Mouse (Mus musculus): ENCODE results near the gene Ltbp1. TPM values are rescaled to one million over a fixed set of nuclear protein-coding genes. Genes with fewer than 3 reads are reported as not detected.

Ltbp1 gene
- polyA plus RNA-seq, 1 experiment, result not detected

DNA sequence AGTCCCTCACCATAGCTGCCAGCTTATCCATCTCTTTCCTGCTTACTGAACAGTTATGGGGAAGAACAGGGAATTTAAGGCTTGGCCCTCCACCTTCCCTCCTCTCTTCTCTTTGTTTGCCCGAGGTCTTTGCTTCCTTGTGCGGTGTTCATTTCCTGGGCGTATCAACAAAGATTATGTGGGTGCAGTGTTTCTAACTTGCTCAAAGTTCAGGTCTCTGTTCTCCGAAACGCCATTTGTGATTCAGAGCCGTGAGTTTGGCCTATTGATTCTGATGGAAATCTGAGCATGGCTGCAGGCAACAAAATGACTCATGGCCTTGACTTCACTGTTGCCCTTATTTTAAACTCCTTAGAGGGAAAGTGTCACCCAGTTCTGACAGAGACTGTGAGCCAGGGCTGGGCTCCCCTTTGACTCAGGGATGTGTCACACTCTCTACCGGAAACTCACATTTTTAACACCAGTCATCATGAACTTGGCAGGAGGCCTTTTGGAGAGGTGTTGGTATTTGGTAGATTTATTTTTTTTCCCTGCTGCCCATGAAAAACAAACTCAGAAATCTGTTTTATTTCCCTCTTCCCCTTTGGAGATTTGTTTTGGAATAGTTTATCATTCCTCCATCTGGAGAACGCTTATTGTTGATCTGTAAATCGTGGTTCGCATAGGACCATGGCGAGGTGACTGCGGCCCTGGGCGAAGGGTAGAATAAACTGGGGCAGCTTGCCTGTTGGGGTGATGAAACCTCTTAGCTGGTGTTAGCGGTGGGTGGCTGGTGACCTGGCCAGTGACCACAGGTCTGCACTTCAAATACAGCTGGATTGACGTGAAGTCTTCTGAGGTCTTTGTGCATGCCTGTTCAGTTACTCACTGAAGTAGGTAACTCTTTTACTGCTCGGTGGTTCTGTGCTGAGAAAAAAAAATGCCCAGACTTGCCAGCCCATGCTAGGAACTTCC lies 105.2 kb downstream of the Ltbp1 start:
- no peak for TF ChIP-seq GATA1 (IDR thresholded peaks at IDR 0.05; ENCODE audit: low read length)

DNA sequence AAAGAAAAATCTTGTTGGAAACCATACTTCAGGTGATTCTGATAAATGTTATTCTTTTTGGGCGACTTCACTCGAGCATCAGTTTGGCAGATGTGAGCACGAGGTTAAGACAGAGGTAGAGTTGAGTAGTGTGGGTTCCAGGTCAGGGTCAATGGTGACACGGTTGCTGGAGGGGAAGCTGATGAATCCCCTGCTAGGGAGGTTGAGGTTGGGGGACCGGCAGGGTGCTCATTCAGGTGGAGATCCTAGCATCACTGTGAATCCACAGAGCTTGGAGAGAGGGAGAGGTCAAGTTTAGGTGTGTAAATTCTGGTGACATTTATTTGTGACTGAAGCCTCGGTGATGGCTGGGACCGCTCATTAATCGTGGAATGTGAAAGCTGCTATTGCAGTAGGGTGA lies 110.2 kb downstream of the Ltbp1 start:
- no peak for TF ChIP-seq GATA1 (IDR thresholded peaks at IDR 0.05; ENCODE audit: low read length)

DNA sequence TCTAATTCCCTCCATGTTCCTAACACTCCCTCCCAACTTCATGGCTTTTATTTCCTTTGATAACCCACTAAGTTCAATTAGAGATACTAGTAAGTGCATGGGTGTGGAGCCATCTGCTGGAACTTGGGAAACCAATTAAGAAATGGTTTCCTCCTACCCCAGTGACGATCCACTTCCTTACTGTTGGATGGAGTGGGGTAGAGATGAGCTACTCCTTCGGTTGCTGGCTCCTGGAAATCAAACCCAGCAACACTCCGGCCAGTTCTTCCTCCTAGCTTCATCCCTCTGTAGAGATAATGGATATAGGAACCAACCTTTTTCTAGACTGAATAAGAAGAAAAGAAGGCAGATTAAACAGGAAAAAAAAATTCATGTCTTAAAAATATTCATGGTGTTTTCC lies 113.5 kb downstream of the Ltbp1 start:
- TF ChIP-seq GATA1 (IDR thresholded peaks at IDR 0.05; ENCODE audit: low read length), result no peak

DNA sequence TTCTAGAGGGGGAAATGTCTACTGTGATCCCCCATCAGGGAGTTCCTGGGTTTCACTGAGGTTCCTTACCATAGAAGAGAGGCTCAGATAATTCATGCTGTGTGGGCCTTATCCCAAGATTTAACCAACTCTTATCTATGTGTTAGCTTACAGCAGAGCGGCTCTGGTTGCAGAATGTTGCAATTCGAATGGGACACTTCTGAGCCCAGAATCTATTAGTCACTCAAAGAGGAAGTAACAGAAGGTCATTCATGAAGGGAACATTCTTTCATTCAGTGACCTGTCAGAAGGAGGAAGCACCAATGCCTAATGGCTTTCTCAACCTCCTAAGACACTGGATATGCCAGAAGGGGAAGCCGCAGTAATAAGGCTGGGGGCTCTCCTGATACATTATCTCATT lies 114.1 kb downstream of the Ltbp1 start:
- TF ChIP-seq GATA1 (IDR thresholded peaks at IDR 0.05; ENCODE audit: low read length), result no peak

DNA sequence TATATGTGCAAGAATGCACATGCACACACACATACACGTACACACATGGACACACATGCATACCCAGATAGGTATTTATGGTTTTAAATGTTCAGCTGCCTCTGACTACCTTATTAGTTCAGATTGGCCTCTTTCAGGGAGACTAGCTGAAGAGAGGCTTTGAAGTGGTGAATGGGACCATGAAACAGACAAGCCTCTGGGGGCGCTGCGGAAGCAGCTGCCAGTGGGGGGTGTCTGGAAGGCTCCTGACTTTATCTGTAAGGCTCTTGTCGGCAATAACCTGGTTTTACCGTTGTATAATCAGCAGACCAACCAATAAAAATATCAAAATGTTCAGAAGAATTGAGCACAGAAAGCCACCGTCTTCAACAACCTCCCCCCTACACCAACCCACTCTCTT lies 114.7 kb downstream of the Ltbp1 start:
- TF ChIP-seq GATA1 (IDR thresholded peaks at IDR 0.05; ENCODE audit: low read length), result no peak

DNA sequence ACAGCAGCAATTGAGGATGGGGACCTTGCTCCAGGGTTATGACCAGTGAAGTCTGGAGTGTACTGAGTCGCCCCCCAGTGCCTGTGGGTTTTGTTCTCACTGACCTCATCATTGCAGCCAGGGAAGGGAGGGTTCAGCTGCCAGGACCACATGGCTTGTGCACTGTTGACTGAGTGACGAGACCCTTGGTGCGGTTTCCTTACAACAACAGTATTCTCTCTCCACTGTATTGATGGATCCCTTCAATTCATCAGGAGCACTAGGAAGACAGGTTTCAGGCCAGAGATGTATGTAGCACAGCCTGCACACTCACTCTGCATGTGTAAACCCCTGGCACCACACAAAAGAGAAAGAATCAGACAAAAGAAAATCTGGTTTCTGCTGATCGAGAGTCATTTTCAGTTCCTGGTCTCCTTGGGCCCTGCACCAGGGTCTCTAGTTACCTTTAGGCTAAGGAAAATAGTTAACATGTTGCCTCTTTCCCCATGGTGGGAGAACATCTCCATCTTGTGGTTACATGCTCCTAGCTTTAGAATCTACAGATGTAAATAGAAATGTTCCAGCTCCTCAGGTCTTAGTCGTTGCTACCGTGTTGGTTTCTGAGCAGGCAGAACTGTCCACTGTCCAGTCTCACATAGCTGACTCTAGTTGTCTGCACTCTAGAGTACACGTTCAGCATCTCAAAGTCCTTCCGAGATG lies 117.4 kb downstream of the Ltbp1 start:
- no peak for TF ChIP-seq GATA1 (IDR thresholded peaks at IDR 0.05; ENCODE audit: low read length)

DNA sequence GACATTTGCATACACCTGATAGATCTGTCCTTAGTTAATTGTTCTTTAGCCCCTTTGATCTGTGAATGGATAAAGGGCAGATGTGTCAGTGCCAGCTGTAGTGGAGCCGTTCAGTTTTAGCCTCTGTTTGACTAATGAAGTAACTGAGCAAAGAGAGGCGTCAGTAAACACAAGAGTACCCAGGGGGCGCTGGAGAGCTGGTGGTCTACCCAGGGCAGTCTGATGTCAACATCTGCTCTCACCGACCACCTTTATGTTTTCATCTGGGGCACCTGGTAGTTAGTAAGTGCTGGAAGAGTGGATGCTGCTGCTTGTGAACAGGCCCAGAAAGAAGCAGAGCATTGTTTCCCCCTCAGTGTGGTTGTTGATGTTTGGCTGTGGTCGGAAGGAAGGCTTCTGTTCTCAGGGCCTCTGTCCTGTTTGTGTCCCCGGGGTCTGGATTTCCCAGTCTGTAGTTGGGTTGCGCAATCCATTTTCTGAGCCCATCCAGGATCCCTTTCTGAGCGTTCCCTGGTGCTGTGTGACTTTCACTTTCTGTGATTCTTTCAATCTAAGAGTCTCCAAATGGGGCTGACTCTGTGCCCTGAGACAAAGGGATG lies 123.1 kb downstream of the Ltbp1 start:
- no peak for TF ChIP-seq GATA1 (IDR thresholded peaks at IDR 0.05; ENCODE audit: low read length)

DNA sequence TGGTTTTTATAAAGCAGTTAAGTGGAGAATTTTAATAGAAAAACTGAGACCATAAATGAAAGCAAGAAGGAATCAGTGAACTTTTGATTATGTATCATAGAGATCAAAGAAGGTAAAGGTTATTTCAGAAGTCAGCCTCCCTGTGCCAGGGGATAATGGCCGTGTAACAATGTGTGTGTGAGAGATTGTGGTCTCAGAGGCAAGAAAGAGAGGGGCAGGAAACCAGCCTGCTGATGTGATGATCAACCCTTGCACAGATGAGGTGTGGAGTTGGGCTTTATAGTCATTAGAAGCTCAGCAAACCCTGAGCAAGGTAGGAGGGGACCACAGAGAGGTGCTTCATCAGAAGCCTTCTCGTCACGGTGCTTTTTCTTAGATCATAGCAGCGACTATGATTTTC lies 128.6 kb downstream of the Ltbp1 start:
- no peak for TF ChIP-seq GATA1 (IDR thresholded peaks at IDR 0.05; ENCODE audit: low read length)

DNA sequence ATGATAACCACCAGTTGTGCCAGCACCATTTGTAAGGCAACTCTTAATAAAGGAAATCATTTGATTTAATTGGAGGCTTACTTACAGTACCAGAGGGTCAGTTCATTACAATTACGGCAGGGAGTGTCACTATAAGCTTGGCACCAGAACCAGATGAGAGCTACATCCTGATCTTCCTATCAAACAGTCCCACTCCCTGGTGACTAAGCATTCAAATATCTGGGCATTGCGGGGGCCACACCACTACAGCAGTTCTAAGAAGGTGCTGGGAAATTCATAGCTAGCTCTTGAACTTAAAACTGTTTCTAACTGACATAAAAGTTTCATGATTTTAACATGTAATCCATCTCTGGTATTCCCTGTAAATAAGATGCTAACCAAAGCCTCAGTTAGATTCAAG lies 134.4 kb downstream of the Ltbp1 start:
- no peak for TF ChIP-seq GATA1 (IDR thresholded peaks at IDR 0.05; ENCODE audit: low read length)

DNA sequence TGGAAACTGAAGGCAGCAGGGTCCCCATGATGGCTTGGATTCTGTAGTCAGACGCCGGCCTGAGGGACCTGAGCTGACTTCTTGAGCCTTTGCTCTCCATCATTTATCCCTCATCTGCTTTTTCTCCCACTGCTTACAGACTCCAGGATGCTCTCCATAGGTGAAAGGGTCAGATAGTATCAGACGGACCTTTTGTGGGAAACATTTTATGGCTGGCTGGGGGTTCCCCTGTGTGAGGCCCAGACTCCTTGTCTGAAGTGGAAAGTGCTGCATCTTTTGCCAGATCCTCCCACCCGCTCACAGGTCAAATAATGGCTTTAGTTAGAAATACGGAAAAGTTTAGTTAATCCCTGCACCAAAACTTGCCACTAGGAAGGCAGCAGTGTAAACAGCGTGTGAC lies 138.6 kb downstream of the Ltbp1 start:
- TF ChIP-seq GATA1 (IDR thresholded peaks at IDR 0.05; ENCODE audit: low read length), result no peak

DNA sequence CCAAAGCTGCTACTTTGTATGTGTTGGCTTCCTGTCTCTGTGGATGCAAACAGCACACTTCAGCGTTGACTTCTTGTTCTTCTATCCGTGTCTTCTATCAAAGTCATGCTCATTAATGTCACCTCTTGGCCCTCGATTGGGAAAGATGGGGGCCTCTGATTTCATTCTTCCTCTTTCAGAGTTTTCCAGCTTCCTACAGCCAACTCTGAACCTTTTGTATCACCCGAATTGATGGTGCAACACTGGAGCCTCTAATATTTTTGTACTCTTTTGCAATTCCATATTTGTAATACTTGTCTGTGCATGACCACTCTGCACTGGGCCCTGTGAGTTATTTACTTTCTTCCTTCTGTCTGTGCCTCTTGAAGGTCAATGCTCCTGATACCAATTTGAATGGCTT lies 141.8 kb downstream of the Ltbp1 start:
- TF ChIP-seq GATA1 (IDR thresholded peaks at IDR 0.05; ENCODE audit: low read length), result no peak

DNA sequence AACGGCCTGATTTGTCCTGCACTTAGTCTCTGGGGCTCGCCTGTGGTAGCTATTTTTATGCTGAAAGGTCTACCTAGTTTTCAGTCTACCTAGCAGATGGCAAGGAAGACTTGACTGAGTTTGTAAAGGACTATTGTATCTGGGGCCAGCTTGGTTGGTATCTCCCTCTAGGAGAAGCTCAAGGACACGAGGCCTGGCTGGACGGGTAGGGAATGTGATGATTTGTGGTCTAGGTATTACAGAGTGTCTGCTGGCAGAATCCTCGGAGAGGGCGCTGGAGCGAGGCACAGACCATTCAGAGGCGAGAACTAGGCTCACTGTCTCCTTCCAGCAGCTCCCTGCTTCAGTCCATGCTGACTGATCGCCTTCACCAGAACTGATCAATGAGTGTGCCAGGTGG lies 146.4 kb downstream of the Ltbp1 start:
- no peak for TF ChIP-seq GATA1 (IDR thresholded peaks at IDR 0.05; ENCODE audit: low read length)

DNA sequence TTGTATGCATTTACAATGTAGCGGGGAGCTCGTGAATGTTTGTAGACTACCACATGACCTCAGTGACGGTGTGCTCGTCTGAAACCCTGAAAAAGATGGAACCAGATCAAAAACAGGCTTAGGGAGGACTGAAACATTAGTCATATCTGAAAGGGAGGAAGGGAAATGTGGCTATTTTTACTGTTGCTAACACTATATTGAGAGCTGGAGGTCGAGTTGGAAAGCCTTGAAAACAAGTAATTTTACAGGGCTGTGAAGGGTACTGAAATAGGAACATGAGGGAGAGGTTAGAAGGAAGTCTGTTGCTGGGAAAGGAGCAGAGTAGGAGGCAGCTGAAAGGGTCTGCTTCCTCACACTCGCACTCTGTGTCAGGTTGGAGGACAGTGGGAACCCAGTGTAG lies 147.7 kb downstream of the Ltbp1 start:
- no peak for TF ChIP-seq GATA1 (IDR thresholded peaks at IDR 0.05; ENCODE audit: low read length)

DNA sequence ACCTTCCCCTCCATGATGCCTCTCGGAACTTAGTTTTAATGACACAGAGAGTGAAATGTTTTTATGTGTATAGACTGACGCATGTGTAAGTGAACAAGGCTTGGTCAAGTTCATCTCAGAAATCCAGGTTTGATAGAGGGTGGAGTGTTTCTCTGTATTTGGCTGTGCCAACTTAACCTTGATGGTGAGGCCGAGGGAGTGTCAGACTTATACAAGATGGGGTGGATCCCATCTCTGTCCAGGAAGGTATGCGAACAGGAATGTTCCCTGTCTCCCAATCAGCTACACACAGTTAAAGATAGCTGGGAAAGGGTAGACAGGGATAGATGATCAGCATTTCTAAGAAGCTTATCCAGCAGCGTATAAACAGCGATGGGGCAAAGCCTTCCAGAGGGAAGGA lies 153.0 kb downstream of the Ltbp1 start:
- TF ChIP-seq GATA1 (IDR thresholded peaks at IDR 0.05; ENCODE audit: low read length), result no peak

DNA sequence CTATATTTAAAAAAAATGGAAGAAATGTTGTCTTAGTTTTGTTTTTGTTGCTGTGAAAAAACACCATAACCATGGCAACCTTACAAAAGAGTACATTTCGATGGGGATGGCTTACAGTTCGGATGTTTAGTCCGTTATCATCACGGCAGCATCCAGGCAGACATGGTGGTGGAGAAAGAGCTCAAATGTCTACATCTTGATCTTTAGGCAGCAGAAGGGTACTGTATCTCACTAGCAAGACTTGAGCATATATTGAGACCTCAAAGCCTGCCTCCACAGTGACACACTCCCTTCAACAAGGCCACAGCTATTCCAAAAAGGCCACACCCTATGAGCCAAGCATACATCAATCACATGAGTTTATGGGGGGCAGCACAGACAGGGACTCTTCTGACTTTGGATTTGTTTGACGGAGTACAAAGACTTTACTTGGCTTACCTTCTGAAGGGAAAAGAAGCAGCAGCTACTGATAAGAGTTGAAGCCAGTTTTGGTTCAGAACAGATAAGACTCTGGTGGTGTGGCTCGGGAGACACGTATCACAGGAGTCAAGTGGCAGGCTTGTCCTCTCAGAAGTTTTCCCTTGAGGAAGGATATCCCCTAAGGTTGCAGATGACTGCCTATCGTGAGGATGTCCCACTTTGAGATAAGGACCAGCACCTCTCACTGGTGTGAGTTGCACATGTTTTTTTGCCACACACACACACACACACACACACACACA lies 153.9 kb downstream of the Ltbp1 start:
- TF ChIP-seq GATA1 (IDR thresholded peaks at IDR 0.05; ENCODE audit: low read length), result no peak

DNA sequence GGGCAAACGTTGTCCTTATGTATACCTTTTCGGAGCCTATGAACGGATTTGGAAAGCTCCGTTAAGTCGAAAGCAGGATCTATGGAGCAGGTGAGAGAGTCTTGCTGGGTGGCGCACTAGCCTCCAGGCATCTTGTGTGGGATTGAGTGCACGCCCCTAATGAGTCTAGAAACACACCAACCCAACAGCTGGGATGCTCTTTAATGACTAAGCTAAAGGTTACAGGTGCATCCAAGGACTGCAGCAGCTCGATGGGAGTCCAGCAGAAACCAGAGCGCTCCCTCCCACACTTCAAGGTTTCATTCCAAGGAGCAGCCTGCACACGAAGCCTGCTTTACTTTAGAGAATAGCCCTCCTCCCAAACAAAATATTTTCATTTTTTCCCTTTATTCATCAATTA lies 155.7 kb downstream of the Ltbp1 start:
- no peak for TF ChIP-seq GATA1 (IDR thresholded peaks at IDR 0.05; ENCODE audit: low read length)

All from G1E-ER4 (cell line).